Mouse (Mus musculus) MN1 (cell line): ENCODE measurements around the gene Tmem267.
A peak's percentile ranks its signal among the peaks of the same experiment; 100 is the strongest.
"Not testable (repeated sequence)": the region's sequence is repeated elsewhere in the genome, so short reads cannot be mapped to it uniquely, and the experiment has no call there.

Experiments used
- DNase-seq: peaks from one replicate; pipeline ENCODE4 v3.0.0-alpha.2; 2016; ENCODE audit warnings: low spot score

The Tmem267 gene

GRCm38 (mm10) chr13:119487880-119488580 lies at the start of gene Tmem267, which contains the start of gene 3110070M22Rik:
Tmem267 (plus strand) TSS chr13:119488039.
3110070M22Rik (minus strand) TSS chr13:119488383.
- peak; percentile 95 for DNase-seq

- DNase-seq, result no peak
Measured at GRCm38 (mm10) chr13:119442244-119442643, 45.6 kb upstream of the Tmem267 start.

- DNase-seq, result no peak
Measured at GRCm38 (mm10) chr13:119453563-119453962, 34.3 kb upstream of the Tmem267 start.

DNA sequence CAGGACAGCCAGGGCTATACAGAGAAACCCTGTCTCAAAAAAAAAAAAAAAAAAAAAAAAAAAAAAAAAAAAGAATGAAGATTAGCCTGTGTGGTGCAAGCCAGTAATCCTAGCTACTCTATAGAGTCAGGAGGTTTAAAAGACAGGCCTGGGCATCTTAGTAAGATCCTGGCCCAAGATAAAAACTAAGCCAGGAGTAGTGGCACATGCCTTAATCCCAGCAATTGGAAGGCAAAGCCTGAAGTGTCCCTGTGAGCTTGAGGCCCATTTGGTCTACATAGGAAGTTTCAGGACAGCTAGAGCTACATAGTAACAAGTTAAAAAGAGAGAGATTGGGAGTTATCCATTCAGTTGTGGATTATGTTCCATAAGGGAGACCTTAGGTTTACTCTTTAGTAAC lies 32.8 kb upstream of the Tmem267 start:
- DNase-seq, result no peak

GRCm38 (mm10) chr13:119456342-119456741 lies 31.5 kb upstream of the Tmem267 start:
- DNase-seq, result no peak

DNA sequence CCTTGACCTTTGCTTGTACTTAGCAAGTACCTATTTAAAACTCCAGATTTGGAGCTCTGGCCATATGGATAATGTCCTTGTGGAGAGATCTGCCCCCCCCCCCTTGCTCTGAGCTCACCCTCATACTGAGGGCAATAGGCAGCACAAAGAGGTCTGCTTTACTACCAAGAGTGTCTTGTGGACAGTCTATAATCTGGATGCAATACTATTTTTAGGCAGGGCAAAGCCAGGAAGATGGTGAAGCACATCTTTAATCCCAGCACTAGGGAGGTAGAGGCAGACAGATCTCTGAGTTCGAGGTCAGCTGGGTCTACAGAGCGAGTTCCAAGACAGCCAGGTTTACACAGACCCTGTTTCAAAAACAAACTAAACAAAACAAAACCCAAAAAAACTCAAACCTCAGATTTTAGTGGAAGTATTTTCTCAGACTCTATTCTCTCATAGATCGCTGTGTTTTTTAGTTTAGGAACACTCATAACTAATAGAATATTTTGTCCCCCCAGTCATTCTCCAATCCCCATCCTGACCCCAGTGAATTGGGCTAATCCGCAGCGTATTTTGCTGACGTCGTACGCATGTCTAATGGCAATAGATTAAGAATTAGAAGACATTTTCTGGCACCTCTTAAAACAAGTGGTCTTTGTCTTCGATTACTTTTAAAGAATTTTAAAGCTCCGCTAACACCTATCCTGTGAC lies 25.8 kb upstream of the Tmem267 start:
- DNase-seq, result peak; percentile 45

GRCm38 (mm10) chr13:119462596-119463560 lies 25.0 kb upstream of the Tmem267 start, which contains the start of gene 4833420G17Rik:
4833420G17Rik (plus strand) TSS chr13:119462768.
- peak; percentile 95 for DNase-seq

GRCm38 (mm10) chr13:119476631-119477030 lies 11.2 kb upstream of the Tmem267 start:
- DNase-seq, result no peak

DNA sequence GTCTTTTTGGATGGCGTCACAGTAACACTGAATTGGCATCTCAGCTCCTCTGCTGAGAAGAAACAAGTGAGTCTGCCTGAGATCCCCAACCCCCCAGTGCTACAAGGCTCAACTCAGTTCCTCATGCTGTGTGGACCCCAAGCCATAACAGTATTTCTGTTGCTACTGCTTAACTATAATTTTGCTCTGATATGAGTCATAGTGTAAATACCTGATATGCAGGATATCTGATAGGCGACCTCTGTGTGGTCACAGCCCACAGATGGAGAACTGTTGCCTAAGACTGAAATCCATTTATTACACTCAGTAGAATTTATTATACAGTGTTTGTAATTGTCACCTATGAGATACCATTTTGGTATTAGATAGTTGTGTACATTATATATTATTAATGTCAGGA lies 10.1 kb upstream of the Tmem267 start:
- no peak for DNase-seq

DNA sequence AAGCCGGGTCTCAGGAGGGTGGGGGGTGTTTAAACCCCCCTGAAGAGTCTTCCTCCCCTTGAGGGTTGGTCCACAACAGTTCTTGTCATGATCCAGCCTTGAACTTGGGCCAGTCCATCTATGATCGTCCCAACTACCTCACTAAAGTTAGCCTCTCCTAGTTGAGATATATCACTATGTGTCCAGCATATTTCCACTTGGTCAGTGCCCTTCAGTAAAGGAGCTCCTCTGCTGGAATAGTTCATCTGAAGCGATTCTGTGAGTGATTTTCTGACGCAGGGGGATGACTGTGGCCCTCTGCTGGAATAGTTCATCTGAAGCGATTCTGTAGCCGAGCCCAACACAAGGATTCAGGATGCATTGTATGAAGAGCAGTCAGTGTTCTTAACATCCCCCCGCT lies 485 bp upstream of the Tmem267 start:
- DNase-seq, result peak; percentile 40

DNA sequence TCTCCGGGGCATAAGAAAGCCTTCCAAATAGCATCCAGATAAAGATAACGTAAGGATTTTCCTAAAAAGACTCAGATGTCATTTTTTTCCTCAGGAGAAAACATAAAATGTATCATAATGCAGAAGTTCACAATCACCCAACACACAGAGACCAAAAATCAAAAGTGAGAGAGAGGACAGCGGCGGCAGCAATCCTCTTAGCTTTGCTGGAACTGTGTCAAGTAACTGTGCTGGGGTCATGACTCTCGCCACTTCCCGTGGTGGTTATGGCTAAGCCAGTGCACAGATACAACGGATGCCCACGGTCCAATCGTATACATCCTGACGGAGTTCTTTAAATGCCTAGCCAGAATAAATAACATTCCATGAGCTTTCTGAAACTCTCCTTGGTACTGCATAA lies 4.2 kb downstream of the Tmem267 start:
- peak; percentile 32 for DNase-seq

- not testable (repeated sequence) for DNase-seq
Measured at GRCm38 (mm10) chr13:119494938-119495337, 7.1 kb downstream of the Tmem267 start.

DNA sequence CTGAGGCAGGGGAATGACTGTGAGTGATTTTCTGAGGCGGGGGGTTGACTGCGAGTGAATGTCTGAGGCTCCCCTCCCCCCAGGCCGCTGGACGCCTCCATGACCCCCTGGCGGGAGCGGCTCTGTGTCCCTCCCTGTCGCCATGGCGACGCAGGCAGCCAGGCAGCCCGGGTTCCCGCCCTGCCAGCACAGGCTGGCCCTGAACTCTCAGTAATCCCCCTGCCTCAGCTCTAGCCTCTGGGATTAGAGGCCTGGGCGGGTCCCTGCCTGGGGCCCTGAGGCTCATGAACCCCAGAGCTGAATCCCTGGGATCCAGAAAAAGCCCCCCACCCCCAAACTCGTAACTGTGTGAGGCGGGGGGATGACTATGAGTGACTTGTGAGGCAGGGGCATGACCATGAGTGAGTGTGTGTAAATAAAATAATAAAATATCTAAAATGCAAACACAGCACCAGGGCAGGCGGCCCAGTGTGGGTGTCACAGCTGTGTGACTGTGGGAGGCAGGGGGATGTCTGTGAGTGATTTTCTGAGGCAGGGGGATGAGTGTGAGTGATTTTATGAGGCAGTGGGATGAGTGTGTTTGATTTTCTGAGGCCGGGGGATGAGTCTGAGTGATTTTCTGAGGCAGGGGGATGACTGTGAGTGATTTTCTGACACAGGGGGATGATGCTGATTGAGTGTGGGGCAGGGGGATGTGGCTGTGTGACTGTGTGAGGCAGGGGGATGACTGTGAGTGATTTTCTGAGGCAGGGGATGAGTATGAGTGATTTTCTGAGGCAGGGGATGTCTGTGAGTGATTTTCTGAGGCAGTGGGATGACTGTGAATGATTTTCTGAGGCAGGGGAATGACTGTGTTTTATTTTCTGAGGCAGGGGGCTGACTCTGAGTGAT lies 108.7 kb downstream of the Tmem267 start:
- peak; percentile 82 for DNase-seq

- peak; percentile 46 for DNase-seq
Measured at GRCm38 (mm10) chr13:119598466-119598865, 110.6 kb downstream of the Tmem267 start.

GRCm38 (mm10) chr13:119599066-119599465 lies 111.2 kb downstream of the Tmem267 start:
- DNase-seq, result not testable (repeated sequence)

GRCm38 (mm10) chr13:119599498-119599897 lies 111.7 kb downstream of the Tmem267 start:
- not testable (repeated sequence) for DNase-seq

GRCm38 (mm10) chr13:119600166-119600565 lies 112.3 kb downstream of the Tmem267 start:
- peak; percentile 78 for DNase-seq

DNA sequence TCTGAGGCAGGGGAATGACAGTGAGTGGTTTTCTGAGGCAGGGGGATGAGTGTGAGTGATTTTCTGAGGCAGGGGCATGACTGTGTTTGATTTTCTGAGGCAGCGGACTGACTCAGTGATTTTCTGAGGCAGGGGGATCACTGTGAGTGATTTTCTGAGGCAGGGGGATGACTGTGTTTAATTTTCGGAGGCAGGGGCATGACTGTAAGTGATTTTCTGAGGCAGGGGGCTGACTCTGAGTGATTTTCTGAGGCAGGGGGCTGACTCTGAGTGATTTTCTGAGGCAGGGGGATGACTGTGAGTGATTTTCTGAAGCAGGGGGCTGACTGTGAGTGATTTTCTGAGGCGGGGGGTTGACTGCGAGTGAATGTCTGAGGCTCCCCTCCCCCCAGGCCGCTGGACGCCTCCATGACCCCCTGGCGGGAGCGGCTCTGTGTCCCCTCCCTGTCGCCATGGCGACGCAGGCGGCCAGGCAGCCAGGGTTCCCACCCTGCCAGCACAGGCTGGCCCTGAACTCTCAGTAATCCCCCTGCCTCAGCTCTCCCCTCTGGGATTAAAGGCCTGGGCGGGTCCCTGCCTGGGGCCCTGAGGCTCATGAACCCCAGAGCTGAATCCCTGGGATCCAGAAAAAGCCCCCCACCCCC lies 115.0 kb downstream of the Tmem267 start:
- DNase-seq, result peak; percentile 35

DNA sequence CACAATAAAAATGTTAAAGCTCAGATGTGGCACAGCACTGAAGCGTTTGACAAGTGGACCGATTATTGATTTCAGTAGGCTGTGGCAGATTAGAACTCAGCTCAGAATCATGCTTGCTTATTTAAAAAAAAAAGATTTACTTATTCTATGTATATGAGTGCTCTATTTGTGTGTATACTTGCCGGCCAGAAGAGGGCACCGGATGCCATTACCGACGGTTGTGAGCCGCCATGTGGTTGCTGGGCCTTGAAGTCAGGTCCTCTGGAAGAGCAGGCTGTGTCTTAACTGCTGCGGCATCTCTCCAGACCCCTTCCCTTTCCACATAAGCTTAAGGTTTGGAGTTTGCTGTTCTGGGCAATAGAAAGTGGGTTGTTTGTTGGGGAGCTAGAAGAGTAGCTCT lies 116.1 kb downstream of the Tmem267 start:
- DNase-seq, result not testable (repeated sequence)

DNA sequence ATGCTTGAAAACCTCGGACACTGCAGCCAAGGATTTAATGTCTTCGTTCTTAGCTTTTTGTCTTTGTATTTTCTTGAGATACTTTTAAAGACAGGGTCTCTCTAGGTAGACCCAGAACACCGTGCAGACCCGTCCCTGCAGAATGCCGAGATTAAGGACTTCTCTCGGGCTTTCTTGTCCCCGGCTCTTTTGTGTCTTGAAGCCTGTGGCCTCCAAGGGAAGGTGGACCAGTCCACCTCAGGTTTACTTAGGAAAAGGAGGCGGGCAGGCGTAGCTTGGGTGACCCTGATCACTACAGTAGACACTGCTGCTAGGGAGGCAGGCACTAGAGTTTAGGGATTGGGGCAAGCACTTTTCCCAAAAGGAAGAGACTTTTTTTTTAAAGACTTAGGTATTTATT lies 116.5 kb downstream of the Tmem267 start:
- not testable (repeated sequence) for DNase-seq

GRCm38 (mm10) chr13:119618841-119619240 lies 131.0 kb downstream of the Tmem267 start:
- DNase-seq, result no peak
